Mouse (Mus musculus) bone marrow, adult 2 months (tissue): ENCODE data around the gene Fbxl3.

Experiments used
- CTCF ChIP-seq: fragments of 200-500 bp; IDR thresholded peaks from 2 replicates; pipeline ENCODE4 v1.5.1; 2011; ENCODE audit warnings: low read length, control low read depth; ENCODE audit not compliant: control insufficient read depth, insufficient read depth
- POLR2A ChIP-seq: fragments of 200-500 bp; IDR thresholded peaks from 2 replicates; pipeline ENCODE4 v1.6.1; 2011; ENCODE audit warnings: low read depth, mild to moderate bottlenecking, control low read depth, low read length, borderline replicate concordance; ENCODE audit not compliant: control insufficient read depth

- TF ChIP-seq POLR2A (no peak), CTCF (no peak)
Measured at GRCm38 (mm10) chr14:103073825-103074224, 25.5 kb downstream of the Fbxl3 start.
